30 mouse cellular contexts compared by ENCODE assay signal in the genomic region with DNA sequence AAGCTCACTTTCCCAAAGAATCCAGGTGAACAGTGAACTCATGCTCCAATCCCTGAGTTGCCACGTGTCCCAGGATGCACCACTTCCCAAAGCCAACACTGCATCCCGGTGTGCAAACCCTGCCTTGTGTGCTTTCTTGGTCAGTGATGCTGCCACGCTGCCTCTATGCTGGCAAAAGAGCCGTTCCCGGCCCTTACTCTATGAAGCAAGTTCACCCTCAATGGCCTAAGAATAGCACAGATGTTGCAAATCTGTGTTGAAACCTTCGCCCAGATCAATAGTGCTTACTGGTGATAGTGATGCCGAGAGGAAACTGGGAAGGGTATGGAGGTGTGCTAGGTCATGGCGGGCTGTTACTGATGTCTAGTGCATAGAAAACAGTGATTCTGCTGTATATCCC. TPM values are rescaled to one million over a fixed set of nuclear protein-coding genes. Genes with fewer than 3 reads are reported as not detected.
"Had no signal": no experiment of that assay in that cellular context is flagged by ENCODE, and none has a peak within 500 bp of the region (broad histone marks: within the 10 kb centered on the region; RNA-seq: fewer than 3 reads in every experiment).

No protein-coding gene starts in this region.

- H3K36me3 ChIP-seq: embryonic facial prominence, embryonic 10.5 days; embryonic facial prominence, embryonic 12.5 days; embryonic facial prominence, embryonic 13.5 days; embryonic facial prominence, embryonic 15.5 days; forebrain, embryonic 10.5 days; forebrain, embryonic 12.5 days; forebrain, embryonic 15.5 days had no signal

- H3K4me1 ChIP-seq: embryonic facial prominence, embryonic 12.5 days; embryonic facial prominence, embryonic 15.5 days; forebrain, embryonic 15.5 days had no signal

- DNase-seq: cerebellum, adult 18-20 months; cerebellum, adult 2 months; cerebellum, adult 8-10 months; cerebellum, adult 9-10 months; cerebellum, adult 9-11 months; cerebellum, postnatal 10 days; cerebellum, postnatal 14 days; cerebellum, postnatal 25 days; cerebellum, postnatal 36 days; embryo, embryonic 11 days; forebrain, postnatal 0 days; gastrocnemius, adult 2 months; gastrocnemius, postnatal 10 days; gastrocnemius, postnatal 14 days; gastrocnemius, postnatal 25 days; gastrocnemius, postnatal 36 days; heart, adult 11 months had no signal

- H3K4me3 ChIP-seq: embryonic facial prominence, embryonic 10.5 days; embryonic facial prominence, embryonic 12.5 days; embryonic facial prominence, embryonic 13.5 days; embryonic facial prominence, embryonic 15.5 days; erythroblast, embryonic 14.5 days; forebrain, embryonic 10.5 days; forebrain, embryonic 12.5 days; forebrain, embryonic 13.5 days; forebrain, embryonic 15.5 days; gastrocnemius, adult 2 months had no signal

- H3K27me3 ChIP-seq: embryonic facial prominence, embryonic 12.5 days; embryonic facial prominence, embryonic 13.5 days; forebrain, embryonic 12.5 days; forebrain, embryonic 13.5 days; forebrain, embryonic 15.5 days had no signal

- H3K9ac ChIP-seq: embryonic facial prominence, embryonic 12.5 days; embryonic facial prominence, embryonic 13.5 days; embryonic facial prominence, embryonic 15.5 days; forebrain, embryonic 12.5 days; forebrain, embryonic 13.5 days; forebrain, embryonic 15.5 days; forebrain, postnatal 0 days had no signal

- H3K4me2 ChIP-seq: embryonic facial prominence, embryonic 12.5 days; embryonic facial prominence, embryonic 13.5 days; embryonic facial prominence, embryonic 15.5 days; forebrain, embryonic 12.5 days; forebrain, embryonic 13.5 days; forebrain, embryonic 15.5 days had no signal

- ATAC-seq: forebrain, embryonic 13.5 days; forebrain, embryonic 14.5 days; forebrain, embryonic 15.5 days; forebrain, embryonic 16.5 days; forebrain, postnatal 0 days had no signal

- H3K9me3 ChIP-seq: embryonic facial prominence, embryonic 10.5 days; embryonic facial prominence, embryonic 12.5 days; embryonic facial prominence, embryonic 13.5 days; embryonic facial prominence, embryonic 15.5 days; forebrain, embryonic 10.5 days; forebrain, embryonic 12.5 days; forebrain, embryonic 15.5 days had no signal

- H3K27ac ChIP-seq: embryonic facial prominence, embryonic 10.5 days; embryonic facial prominence, embryonic 12.5 days; embryonic facial prominence, embryonic 13.5 days; embryonic facial prominence, embryonic 15.5 days; forebrain, embryonic 10.5 days; forebrain, embryonic 12.5 days; forebrain, embryonic 13.5 days; forebrain, embryonic 15.5 days; gastrocnemius, adult 2 months had no signal

RNA-seq across cellular contexts. Expression of a gene that starts 48.3 kb away (rescaled TPM):
- total RNA-seq: common myeloid progenitor, adult 5-6 weeks; granulocyte monocyte progenitor cell, adult 5-6 weeks had no signal
